Mouse (Mus musculus) cerebellum, adult 2 months (tissue): Measurements from ENCODE around the gene Ubap2.

Experiments used
- CTCF ChIP-seq: fragments of 200-500 bp; IDR thresholded peaks from 2 replicates; pipeline ENCODE4 v1.5.1; 2011; ENCODE audit warnings: low read depth, mild to moderate bottlenecking, control low read depth, low read length, moderate library complexity, borderline replicate concordance; ENCODE audit not compliant: insufficient read depth
- POLR2A ChIP-seq: fragments of 200-500 bp; IDR thresholded peaks from 2 replicates; pipeline ENCODE4 v1.6.1; 2011; ENCODE audit warnings: low read length, control low read depth, borderline replicate concordance; ENCODE audit not compliant: insufficient read depth

DNA sequence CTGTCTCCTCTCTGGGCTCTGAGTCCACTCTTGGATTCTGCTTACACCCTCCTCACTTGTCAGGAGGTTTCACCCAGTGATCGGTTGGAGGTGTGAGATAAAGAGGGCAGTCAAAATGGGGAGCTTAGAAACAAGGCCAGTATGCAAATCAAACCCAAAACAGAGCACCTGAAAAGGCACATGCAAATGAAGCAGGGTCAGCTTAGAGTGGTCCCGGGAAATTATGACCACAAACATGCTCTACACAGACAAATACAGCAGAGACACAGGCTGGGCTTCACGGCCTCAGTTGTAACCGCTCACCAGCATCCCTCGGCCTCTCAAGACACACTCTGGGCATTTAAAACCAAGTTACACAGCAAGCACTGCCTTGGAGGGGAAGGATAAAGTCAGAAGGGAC is 24.0 kb upstream of the Ubap2 start:
- TF ChIP-seq CTCF: no peak
- no peak for TF ChIP-seq POLR2A
